Mouse (Mus musculus): ENCODE results near the gene Arfgap1.

DNA sequence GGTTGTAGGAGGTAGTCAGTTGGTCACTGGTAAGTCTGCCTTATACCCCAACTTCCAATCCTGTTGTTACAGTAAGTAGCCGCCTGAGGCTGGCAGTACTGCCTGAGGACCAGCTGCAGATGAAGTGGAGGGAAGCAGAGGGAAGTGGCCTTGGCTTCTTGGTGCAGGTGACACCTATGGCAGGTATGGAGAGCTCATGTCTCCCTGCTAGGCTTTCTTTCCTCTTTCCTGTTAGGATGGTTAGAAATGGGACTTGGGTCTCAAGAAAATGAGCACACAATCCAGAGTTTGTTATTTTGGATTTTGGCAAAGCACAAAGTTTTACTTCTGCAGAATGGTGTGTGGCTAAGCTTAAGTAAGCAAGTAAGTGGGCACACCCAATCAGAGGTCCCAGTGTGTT, 21.9 kb downstream of the Arfgap1 start:
- TF ChIP-seq CTCF (IDR thresholded peaks at IDR 0.05), result no peak
- no peak for TF ChIP-seq POLR2A (IDR thresholded peaks at IDR 0.05; ENCODE audit: insufficient read depth, low read depth, low read length)
- TF ChIP-seq EP300 (IDR thresholded peaks at IDR 0.05; ENCODE audit: insufficient read depth, low read depth, low read length), result no peak

Measured in heart, adult 2 months (tissue).